Mouse (Mus musculus) embryonic facial prominence, embryonic 12.5 days (tissue): Measurements from ENCODE around the gene Ccdc88c. TPM values are rescaled to one million over a fixed set of nuclear protein-coding genes. Genes with fewer than 3 reads are reported as not detected.

Source experiments
- ATAC-seq: fragments of 200-750 bp; cut with Nextera tagmentation; 2 replicates; pipeline ENCODE4 v1.8.0; 2017; ENCODE audit not compliant: insufficient number of reproducible peaks, insufficient read depth, low FRiP score, low TSS enrichment
- H3K27ac ChIP-seq: fragments of 300-500 bp; sonication (generic); 2 replicates; pipeline ENCODE4 v1.5.1; 2016; ENCODE audit warnings: mild to moderate bottlenecking
- H3K27me3 ChIP-seq: fragments of 300-500 bp; sonication (generic); 2 replicates; pipeline ENCODE4 v1.6.1; 2016; ENCODE audit warnings: mild to moderate bottlenecking, moderate library complexity
- H3K36me3 ChIP-seq: fragments of 300-500 bp; sonication (generic); 2 replicates; pipeline ENCODE4 v1.6.1; 2016; ENCODE audit warnings: mild to moderate bottlenecking
- H3K4me1 ChIP-seq: fragments of 300-500 bp; sonication (generic); 2 replicates; pipeline ENCODE4 v1.6.1; 2016
- H3K4me2 ChIP-seq: fragments of 300-500 bp; sonication (generic); replicated peaks from 2 replicates; pipeline ENCODE4 v1.6.1; 2016; ENCODE audit warnings: mild to moderate bottlenecking, moderate library complexity
- H3K4me3 ChIP-seq: fragments of 300-500 bp; sonication (generic); 2 replicates; pipeline ENCODE4 v1.5.1; 2016; ENCODE audit warnings: mild to moderate bottlenecking
- H3K9ac ChIP-seq: fragments of 300-500 bp; sonication (generic); 2 replicates; pipeline ENCODE4 v1.6.1; 2016; ENCODE audit warnings: mild to moderate bottlenecking, moderate library complexity
- H3K9me3 ChIP-seq: fragments of 300-500 bp; sonication (generic); 2 replicates; pipeline ENCODE4 v1.6.1; 2016; ENCODE audit warnings: mild to moderate bottlenecking, moderate library complexity
- WGBS: fragments of 180-500 bp; shearing (Covaris S2); methylation state at CpG from one replicate; pipeline ENCODE4 v1.1.7; 2016; 5-methylcytosine and 5-hydroxymethylcytosine counted together
- polyA plus RNA-seq: library from polyadenylated mRNA; unstranded; fragments of >200 nt; fragmentation: Nextera tagmentation; extraction: Ambion mirVana; gene quantifications from 2 replicates; pipeline ENCODE4 v1.2.1, GENCODE M21; 2016

Ccdc88c gene
- 6.6 and 6.7 TPM in 2 replicates for polyA plus RNA-seq

- Histone ChIP-seq H3K27ac (peak within 1 kb of the TSS; percentile 85), H3K9ac (peak within 1 kb of the TSS; percentile 62), H3K36me3 (no peaks in the 10 kb centered on the region), H3K9me3 (no peaks in the 10 kb centered on the region), H3K27me3 (peaks cover 32% of the 10 kb centered on the region), H3K4me2 (peak within 1 kb of the TSS; percentile 89), H3K4me1 (peaks cover 8% of the 10 kb centered on the region; the same call in 1 of the 2 replicates), H3K4me3 (peak within 1 kb of the TSS; percentile 59)
- ATAC-seq, result peak; percentile 83
- WGBS, result under 1% methylated on average over 49 of the region's 56 CpGs
Observed at GRCm38 (mm10) chr12:101028954-101029731, at the start of gene Ccdc88c. Gene Ccdc88c (minus strand): TSS chr12:101029056.

DNA sequence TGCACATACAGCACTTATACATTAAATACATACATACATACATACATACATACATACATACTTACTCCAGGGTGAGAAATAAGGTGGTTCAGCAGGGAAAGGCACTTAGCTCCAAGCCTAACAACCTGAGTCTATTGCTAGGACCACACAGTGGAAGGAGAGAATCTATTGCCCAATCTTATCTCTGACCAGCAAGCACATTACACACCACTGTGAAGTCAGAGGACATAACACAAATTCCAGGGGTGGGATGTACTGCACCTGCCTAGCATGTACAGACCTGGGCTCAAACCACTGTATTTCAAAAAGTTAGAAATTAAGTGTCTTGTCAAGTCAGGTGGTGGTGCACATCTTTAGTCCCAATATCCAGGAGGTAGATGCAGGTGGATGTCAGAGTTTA, 49.1 kb upstream of the Ccdc88c start:
- peaks cover 12% of the 10 kb centered on the region; the same call in 1 of the 2 replicates for H3K36me3 ChIP-seq
- H3K9me3 ChIP-seq, result no peaks in the 10 kb centered on the region
- no peak overlapping the region for H3K9ac ChIP-seq
- no peak for ATAC-seq
- H3K27ac ChIP-seq, result no peak overlapping the region
- H3K4me1 ChIP-seq, result peaks cover 11% of the 10 kb centered on the region; the same call in 1 of the 2 replicates
- no peaks in the 10 kb centered on the region for H3K27me3 ChIP-seq
- H3K4me3 ChIP-seq, result no peak overlapping the region
- H3K4me2 ChIP-seq, result no peak overlapping the region

GRCm38 (mm10) chr12:101075433-101075832, 46.6 kb upstream of the Ccdc88c start:
- H3K27ac ChIP-seq, result no peak overlapping the region
- H3K36me3 ChIP-seq, result peaks cover 12% of the 10 kb centered on the region; the same call in 1 of the 2 replicates
- H3K27me3 ChIP-seq, result no peaks in the 10 kb centered on the region
- no peak overlapping the region for H3K4me2 ChIP-seq
- H3K9ac ChIP-seq, result no peak overlapping the region
- ATAC-seq, result no peak
- WGBS, result 75% methylated on average over 3 of the region's 3 CpGs
- no peak overlapping the region for H3K4me3 ChIP-seq
- H3K9me3 ChIP-seq, result no peaks in the 10 kb centered on the region
- H3K4me1 ChIP-seq, result 0 out of 2 replicates have a peak, but pooled peaks cover 4% of the 10 kb centered on the region

DNA sequence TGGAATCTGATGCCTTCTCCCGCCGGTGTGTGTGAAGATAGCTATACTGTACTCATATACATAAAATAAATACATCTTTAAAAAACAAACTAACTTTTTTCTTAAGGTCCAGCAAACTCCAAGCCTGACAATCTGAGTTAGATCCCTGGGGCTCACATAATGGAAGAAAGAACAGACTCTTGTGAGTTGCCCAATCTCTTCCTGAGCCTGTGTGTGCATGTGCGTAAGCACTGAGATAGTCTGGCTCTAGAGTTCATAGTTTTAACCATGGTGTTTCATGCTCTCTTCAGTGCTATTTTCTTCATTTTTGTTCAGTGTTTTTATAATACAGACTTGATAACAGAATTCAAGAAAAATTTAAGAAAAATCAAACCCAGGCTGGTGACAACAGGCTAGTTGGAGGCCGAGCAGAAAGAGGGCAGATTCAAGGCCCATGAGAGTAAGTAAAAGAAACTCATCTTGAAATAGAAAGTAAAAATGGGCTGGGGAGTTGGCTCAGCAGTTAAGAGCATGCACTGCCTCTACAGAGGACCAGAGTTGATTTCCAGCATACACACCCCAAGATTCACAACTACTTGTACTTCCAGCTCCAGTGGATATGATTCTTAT, 46.1 kb upstream of the Ccdc88c start:
- H3K4me3 ChIP-seq, result no peak overlapping the region
- H3K27ac ChIP-seq, result no peak overlapping the region
- H3K4me2 ChIP-seq, result no peak overlapping the region
- no peaks in the 10 kb centered on the region for H3K9me3 ChIP-seq
- peaks cover 12% of the 10 kb centered on the region; the same call in 1 of the 2 replicates for H3K36me3 ChIP-seq
- H3K4me1 ChIP-seq, result no peaks in the 10 kb centered on the region
- WGBS, result 92% methylated on average over 4 of the region's 4 CpGs
- H3K9ac ChIP-seq, result no peak overlapping the region
- no peak for ATAC-seq
- H3K27me3 ChIP-seq, result no peaks in the 10 kb centered on the region

- Histone ChIP-seq H3K27me3 (no peaks in the 10 kb centered on the region), H3K4me3 (no peak overlapping the region), H3K9me3 (no peaks in the 10 kb centered on the region), H3K4me2 (no peak overlapping the region), H3K9ac (no peak overlapping the region), H3K27ac (no peak overlapping the region), H3K4me1 (no peaks in the 10 kb centered on the region), H3K36me3 (peaks cover 21% of the 10 kb centered on the region)
- whole genome bisulfite sequencing, result 92% methylated on average over 1 of the region's 1 CpGs
- ATAC-seq, result no peak
Observed at GRCm38 (mm10) chr12:101069813-101070212, 41.0 kb upstream of the Ccdc88c start.

DNA sequence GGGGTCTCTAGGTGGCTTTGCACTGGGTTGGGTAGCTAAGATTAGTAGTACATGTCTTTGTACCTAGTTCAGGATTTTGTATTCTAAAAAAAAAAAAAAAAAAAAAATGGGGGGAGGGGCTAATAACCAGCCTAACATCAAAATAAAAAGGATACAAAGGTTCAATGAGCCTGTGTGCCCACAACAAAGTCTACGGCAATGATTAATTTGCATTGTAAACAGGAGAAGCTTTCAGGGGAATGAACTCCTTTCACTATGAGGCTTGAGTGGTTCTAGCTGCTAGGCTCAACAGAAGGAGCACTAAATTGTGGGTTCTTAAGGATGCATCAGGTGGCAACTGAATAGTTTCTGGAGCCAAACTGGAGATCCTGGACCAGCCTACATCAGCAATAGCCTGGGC, 37.5 kb upstream of the Ccdc88c start:
- WGBS, result 94% methylated on average over 1 of the region's 1 CpGs
- Histone ChIP-seq H3K4me3 (no peak overlapping the region), H3K4me1 (no peaks in the 10 kb centered on the region), H3K9me3 (no peaks in the 10 kb centered on the region), H3K27me3 (no peaks in the 10 kb centered on the region), H3K36me3 (peaks cover 52% of the 10 kb centered on the region), H3K4me2 (no peak overlapping the region), H3K9ac (no peak overlapping the region), H3K27ac (no peak overlapping the region)
- no peak for ATAC-seq

DNA sequence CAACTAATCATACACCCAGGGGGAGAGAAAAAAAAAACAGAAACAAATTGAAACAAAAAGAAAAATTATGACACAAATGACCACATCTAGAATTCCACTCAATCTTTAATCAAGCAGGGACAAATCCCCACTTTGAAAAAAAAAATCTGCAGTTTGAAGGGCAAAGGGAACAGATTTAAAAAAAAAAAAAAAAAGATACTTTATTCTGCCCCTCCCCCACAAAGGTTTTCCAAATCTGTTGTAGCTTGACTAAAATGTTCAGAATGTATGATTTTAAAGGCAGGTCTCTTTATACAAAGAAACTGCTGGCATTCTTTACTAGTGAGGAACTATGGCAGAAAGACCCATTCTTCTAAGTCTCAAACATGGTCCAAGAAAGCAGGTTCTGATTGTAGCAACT, 11.1 kb upstream of the Ccdc88c start:
- peaks cover 61% of the 10 kb centered on the region for H3K36me3 ChIP-seq
- H3K4me2 ChIP-seq, result no peak overlapping the region
- H3K27ac ChIP-seq, result no peak overlapping the region
- H3K4me1 ChIP-seq, result no peaks in the 10 kb centered on the region
- H3K9me3 ChIP-seq, result no peaks in the 10 kb centered on the region
- H3K4me3 ChIP-seq, result no peak overlapping the region
- no peak overlapping the region for H3K9ac ChIP-seq
- ATAC-seq, result no peak
- H3K27me3 ChIP-seq, result no peaks in the 10 kb centered on the region

- under 1% methylated on average over 66 of the region's 67 CpGs for WGBS
- Histone ChIP-seq H3K36me3 (no peaks in the 10 kb centered on the region), H3K27me3 (peaks cover 32% of the 10 kb centered on the region), H3K9me3 (no peaks in the 10 kb centered on the region), H3K27ac (peak overlapping the region; percentile 85), H3K4me3 (peak overlapping the region; percentile 59), H3K4me2 (peak overlapping the region; percentile 89), H3K4me1 (peaks cover 8% of the 10 kb centered on the region; the same call in 1 of the 2 replicates), H3K9ac (peak overlapping the region; percentile 62)
- ATAC-seq, result no peak; the same call in 1 of the 2 replicates
Observed at GRCm38 (mm10) chr12:101028247-101028953, 456 bp downstream of the Ccdc88c start.

- Histone ChIP-seq H3K9me3 (no peaks in the 10 kb centered on the region), H3K9ac (peak overlapping the region; percentile 8; the same call in 1 of the 2 replicates), H3K27ac (no peak overlapping the region), H3K4me2 (peak overlapping the region; percentile 89), H3K4me3 (peak overlapping the region; percentile 59), H3K27me3 (peaks cover 32% of the 10 kb centered on the region), H3K36me3 (no peaks in the 10 kb centered on the region), H3K4me1 (peaks cover 8% of the 10 kb centered on the region; the same call in 1 of the 2 replicates)
- ATAC-seq, result no peak
- 2% methylated on average over 19 of the region's 19 CpGs for WGBS
Observed at GRCm38 (mm10) chr12:101027451-101028246, 1.2 kb downstream of the Ccdc88c start.

DNA sequence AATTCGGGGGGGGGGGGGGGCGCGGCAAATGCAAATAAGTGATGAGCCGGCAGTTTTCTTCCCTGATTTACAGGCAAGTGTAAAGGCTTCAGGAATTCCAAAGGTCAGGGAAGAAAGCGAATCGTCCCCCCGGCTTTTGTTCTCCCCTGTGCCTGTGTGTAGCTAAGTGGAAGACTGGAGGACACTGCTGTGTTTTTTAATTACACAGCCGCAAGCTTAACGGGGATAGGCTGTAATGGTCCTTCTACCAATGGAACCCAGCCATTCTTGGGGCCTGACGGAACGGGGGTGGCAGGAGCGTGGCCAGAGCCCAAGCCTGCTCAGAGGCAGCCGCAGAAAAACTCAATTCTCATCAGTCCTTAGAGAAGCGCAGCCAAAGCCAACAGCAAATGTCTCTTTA, 1.9 kb downstream of the Ccdc88c start:
- WGBS, result 6% methylated on average over 14 of the region's 14 CpGs
- H3K4me2 ChIP-seq, result peak overlapping the region; percentile 89
- H3K4me3 ChIP-seq, result peak overlapping the region; percentile 59
- H3K9ac ChIP-seq, result no peak overlapping the region
- H3K27me3 ChIP-seq, result peaks cover 32% of the 10 kb centered on the region
- peaks cover 8% of the 10 kb centered on the region; the same call in 1 of the 2 replicates for H3K4me1 ChIP-seq
- no peaks in the 10 kb centered on the region for H3K36me3 ChIP-seq
- no peak overlapping the region for H3K27ac ChIP-seq
- ATAC-seq, result no peak
- H3K9me3 ChIP-seq, result no peaks in the 10 kb centered on the region

DNA sequence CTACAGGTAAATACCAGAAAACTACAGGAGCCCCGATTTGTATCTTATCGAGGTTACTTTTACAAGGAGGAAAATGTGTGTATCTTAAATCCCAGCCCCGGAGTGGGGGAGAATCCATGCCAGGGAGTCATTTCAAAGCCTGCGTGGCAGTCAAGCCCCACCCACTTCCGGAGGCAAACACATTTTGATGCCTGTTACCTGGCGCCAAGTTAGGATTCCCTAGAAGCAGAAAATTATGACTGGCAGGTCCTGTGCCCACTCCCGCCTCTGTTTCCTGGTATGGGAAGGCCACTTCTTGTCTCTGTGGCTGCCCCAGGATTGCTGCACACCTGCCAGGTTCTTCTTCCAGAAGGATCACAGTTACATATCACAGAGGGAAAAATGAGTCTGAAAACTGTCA, 2.3 kb downstream of the Ccdc88c start:
- no peak overlapping the region for H3K9ac ChIP-seq
- peaks cover 8% of the 10 kb centered on the region; the same call in 1 of the 2 replicates for H3K4me1 ChIP-seq
- no peaks in the 10 kb centered on the region for H3K9me3 ChIP-seq
- H3K27me3 ChIP-seq, result peaks cover 32% of the 10 kb centered on the region
- no peak overlapping the region for H3K27ac ChIP-seq
- H3K4me3 ChIP-seq, result peak overlapping the region; percentile 59
- no peak for ATAC-seq
- no peaks in the 10 kb centered on the region for H3K36me3 ChIP-seq
- H3K4me2 ChIP-seq, result peak overlapping the region; percentile 89
- WGBS, result 54% methylated on average over 7 of the region's 7 CpGs
